12 mouse cellular contexts compared by ENCODE assay signal in the genomic region with DNA sequence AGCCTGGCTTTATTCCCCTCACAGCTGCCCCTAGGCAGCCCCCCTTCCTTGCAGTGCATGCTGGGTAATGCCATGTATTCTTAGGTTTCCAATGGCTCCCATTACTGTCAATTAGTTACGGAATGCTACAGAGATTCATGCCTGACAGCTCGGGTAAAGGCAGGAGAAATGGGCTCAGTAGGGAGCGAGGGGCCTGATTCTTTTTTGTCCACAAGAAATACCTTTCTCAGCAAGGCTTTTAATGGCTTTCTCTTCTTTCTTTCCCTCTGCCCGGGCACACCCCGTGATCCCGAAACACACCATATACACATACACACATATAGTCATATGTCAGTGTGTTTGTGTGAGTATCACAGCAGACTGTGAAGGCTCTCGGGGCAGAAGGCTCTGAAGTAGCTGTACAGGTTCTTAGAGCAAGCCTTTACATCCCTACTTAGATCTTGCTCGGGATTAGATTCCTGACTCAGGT. TPM values are rescaled to one million over a fixed set of nuclear protein-coding genes. Genes with fewer than 3 reads are reported as not detected.
DNase-seq lines count a peak whose midpoint lies in the region; ATAC-seq lines count a peak whose summit lies in the region.
"Had no signal": no experiment of that assay in that cellular context is flagged by ENCODE, and none has a peak within 500 bp of the region (broad histone marks: within the 10 kb centered on the region; RNA-seq: fewer than 3 reads in every experiment).

No protein-coding gene starts in this region.

- H3K9me3 ChIP-seq in forebrain, embryonic 15.5 days = 0 out of 2 replicates have a peak, but pooled peaks cover 8% of the 10 kb centered on the region
- no peaks in the 10 kb centered on the region for H3K9me3 ChIP-seq in limb, embryonic 15.5 days

- H3K27me3 ChIP-seq in forebrain, embryonic 15.5 days = no peaks in the 10 kb centered on the region
- H3K27me3 ChIP-seq in limb, embryonic 15.5 days = no peaks in the 10 kb centered on the region

- peak overlapping the region; percentile 15 for H3K4me3 ChIP-seq in forebrain, embryonic 15.5 days
- H3K4me3 ChIP-seq in limb, embryonic 15.5 days = no peak overlapping the region

- peak overlapping the region; percentile 39 for H3K4me2 ChIP-seq in forebrain, embryonic 15.5 days (replicated peaks)
- H3K4me2 ChIP-seq in limb, embryonic 15.5 days = no peak overlapping the region
- H3K4me2 ChIP-seq: liver, embryonic 11.5 days had no signal

- no peaks in the 10 kb centered on the region for H3K36me3 ChIP-seq in forebrain, embryonic 15.5 days
- no peaks in the 10 kb centered on the region for H3K36me3 ChIP-seq in limb, embryonic 15.5 days

- peak; percentile 40 to 56 for DNase-seq in kidney, postnatal 4 days
- no peak for DNase-seq in kidney, postnatal 36 days
- DNase-seq in retina, postnatal 1 day = peak; percentile 83
- DNase-seq in cerebellum, adult 9-11 months = no peak
- DNase-seq in lung, postnatal 36 days = no peak
- no peak for DNase-seq in right cerebral cortex, adult 18-20 months
- DNase-seq: heart, adult 18-20 months; kidney, postnatal 10 days had no signal

- H3K4me1 ChIP-seq in forebrain, embryonic 15.5 days = peaks cover 33% of the 10 kb centered on the region
- H3K4me1 ChIP-seq in limb, embryonic 15.5 days = peaks cover 48% of the 10 kb centered on the region

- H3K9ac ChIP-seq in forebrain, embryonic 15.5 days (replicated peaks) = peak overlapping the region; percentile 1; the same call in 1 of the 2 replicates
- no peak overlapping the region for H3K9ac ChIP-seq in limb, embryonic 15.5 days

- WGBS in forebrain, embryonic 15.5 days = 5% methylated on average over 8 of the region's 8 CpGs
- 45% methylated on average over 8 of the region's 8 CpGs for WGBS in limb, embryonic 15.5 days

- peak overlapping the region; percentile 64 for H3K27ac ChIP-seq in forebrain, embryonic 15.5 days (replicated peaks)
- peak overlapping the region; percentile 73 for H3K27ac ChIP-seq in limb, embryonic 15.5 days

- ATAC-seq in forebrain, embryonic 15.5 days (replicated peaks) = peak; percentile 90
- no peak; the same call in 1 of the 2 replicates for ATAC-seq in limb, embryonic 15.5 days (ENCODE audit: insufficient number of reproducible peaks, low FRiP score, low TSS enrichment, low read depth)
- ATAC-seq: CD4-positive, CD25-positive, alpha-beta regulatory T cell, adult 4 months had no signal

RNA-seq across cellular contexts. Expression of gene Nepro, which starts 44.6 kb away (rescaled TPM):
- 4.5 and 4.9 TPM in 2 replicates for polyA plus RNA-seq in forebrain, embryonic 15.5 days (2015; fragmentation: Nextera tagmentation; extraction: Ambion mirVana)
- polyA plus RNA-seq in limb, embryonic 15.5 days (2015; fragmentation: Nextera tagmentation; extraction: Ambion mirVana) = 6.9 and 7.4 TPM in 2 replicates

Comparison
In these comparisons a context has a peak if more than half of its experiments do, and no peak if none do; other contexts are left out.
1. DNase-seq: peak in kidney, postnatal 4 days (2 of 2) and retina, postnatal 1 day (single experiment); none in kidney, postnatal 36 days (0 of 2), cerebellum, adult 9-11 months (single experiment), lung, postnatal 36 days (single experiment) and right cerebral cortex, adult 18-20 months (single experiment).